Mouse (Mus musculus) T-helper 17 cell (primary cell): ENCODE data around the gene Kcnip2.

ENCODE experiments used
- in situ Hi-C, 2 experiments: fragments of 300-600 bp; cut with MboI, MseI; formaldehyde crosslinking; loops; 1 replicate in 1 of 2; 2 replicates in 1 of 2; pipeline ENCODE4 v1.15.1; 2025; ENCODE audit warnings: high pct_unique_total_duplicates in 2 of 2

Gene Kcnip2

GRCm38 (mm10) chr19:45745344-45746152, 70.3 kb downstream of the Kcnip2 start:
- in situ Hi-C loops, result loop anchor here (5.0 to 25.0 kb wide), 3 partner anchors 173 to 518 kb away; partner anchors contain the start of genes Gm17018 (in 1 of the 2) and Poll (in 1 of the 2)

- in situ Hi-C loops, result loop anchor here (5.0 to 25.0 kb wide), 2 partner anchors 181 to 511 kb away; partner anchors contain the start of genes Gm17018 (in 1 of the 2) and Poll (in 1 of the 2)
Observed at GRCm38 (mm10) chr19:45743619-45744018, 72.2 kb downstream of the Kcnip2 start.

GRCm38 (mm10) chr19:45742984-45743575, 72.8 kb downstream of the Kcnip2 start:
- in situ Hi-C loops, result loop anchor here (5.0 to 25.0 kb wide), 2 partner anchors 181 to 511 kb away; partner anchors contain the start of genes Gm17018 (in 1 of the 2) and Poll (in 1 of the 2)

- in situ Hi-C loops, result loop anchor here (5.0 to 25.0 kb wide), 2 partner anchors 180 to 510 kb away; partner anchors contain the start of genes Gm17018 (in 1 of the 2) and Poll (in 1 of the 2)
Observed at GRCm38 (mm10) chr19:45742218-45742983, 73.5 kb downstream of the Kcnip2 start, which contains the start of gene Fgf8. Fgf8 (minus strand) TSS chr19:45742915.
